Mouse (Mus musculus) neural tube, embryonic 12.5 days (tissue): Measurements from ENCODE around the gene Acsbg2. TPM values are rescaled to one million over a fixed set of nuclear protein-coding genes. Genes with fewer than 3 reads are reported as not detected.

Experiments
- ATAC-seq: fragments of 200-750 bp; cut with Nextera tagmentation; 2 replicates; pipeline ENCODE4 v1.8.0; 2017; ENCODE audit warnings: low read depth, mild to moderate bottlenecking, moderate TSS enrichment, moderate library complexity; ENCODE audit not compliant: low FRiP score
- H3K27ac ChIP-seq: fragments of 300-500 bp; sonication (generic); 2 replicates; pipeline ENCODE4 v1.5.1; 2016
- H3K27me3 ChIP-seq: fragments of 300-500 bp; sonication (generic); replicated peaks from 2 replicates; pipeline ENCODE4 v1.6.1; 2016; ENCODE audit warnings: mild to moderate bottlenecking
- H3K36me3 ChIP-seq: fragments of 300-500 bp; sonication (generic); 2 replicates; pipeline ENCODE4 v1.6.1; 2016; ENCODE audit warnings: mild to moderate bottlenecking
- H3K4me1 ChIP-seq: fragments of 300-500 bp; sonication (generic); 2 replicates; pipeline ENCODE4 v1.6.1; 2016
- H3K4me2 ChIP-seq: fragments of 300-500 bp; sonication (generic); replicated peaks from 2 replicates; pipeline ENCODE4 v1.6.1; 2016; ENCODE audit warnings: mild to moderate bottlenecking
- H3K4me3 ChIP-seq: fragments of 300-500 bp; sonication (generic); 2 replicates; pipeline ENCODE4 v1.5.1; 2016
- H3K9ac ChIP-seq: fragments of 300-500 bp; sonication (generic); 2 replicates; pipeline ENCODE4 v1.6.1; 2016; ENCODE audit warnings: mild to moderate bottlenecking
- H3K9me3 ChIP-seq: fragments of 300-500 bp; sonication (generic); 2 replicates; pipeline ENCODE4 v1.6.1; 2016; ENCODE audit warnings: mild to moderate bottlenecking
- WGBS: fragments of 180-500 bp; shearing (Covaris S2); methylation state at CpG from one replicate; pipeline ENCODE4 v1.1.7; 2016; 5-methylcytosine and 5-hydroxymethylcytosine counted together
- polyA plus RNA-seq: library from polyadenylated mRNA; unstranded; fragments of >200 nt; fragmentation: Nextera tagmentation; extraction: Ambion mirVana; gene quantifications from 2 replicates; pipeline ENCODE4 v1.2.1, GENCODE M21; 2016

Gene Acsbg2
- polyA plus RNA-seq, 1 experiment from 2014 or later = not detected

DNA sequence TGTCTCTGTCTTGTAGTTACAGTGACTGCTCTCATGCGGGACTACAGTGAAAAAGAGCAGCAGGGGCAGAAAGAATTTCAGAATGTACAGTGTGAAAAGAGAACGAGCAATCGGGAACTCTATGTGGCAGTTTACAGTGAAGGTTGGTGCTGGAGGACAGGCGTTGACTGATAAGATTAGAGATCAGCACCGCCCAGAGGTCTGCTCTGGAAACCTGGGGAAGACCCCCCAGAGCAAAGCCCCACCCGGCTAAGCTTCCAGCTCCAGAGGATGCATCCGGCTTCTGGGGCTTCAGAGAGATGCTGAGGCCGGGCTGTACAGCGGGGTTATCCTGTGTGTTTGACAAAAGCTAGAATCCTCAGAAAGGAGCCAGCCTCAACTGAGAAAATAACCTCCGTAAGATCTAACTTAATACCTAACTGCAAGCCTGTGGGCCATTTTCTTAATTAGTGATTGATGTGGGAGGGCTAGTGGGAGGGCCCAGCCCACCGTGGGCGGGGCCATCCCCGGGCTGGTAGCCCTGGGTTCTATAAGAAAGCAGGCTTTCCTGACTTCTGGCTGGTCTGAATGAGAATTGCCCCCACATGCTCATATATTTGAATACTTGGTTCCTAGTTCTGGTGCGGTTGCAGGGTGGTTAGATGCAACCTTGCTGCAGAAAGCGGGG, 3.8 kb downstream of the Acsbg2 start:
- Histone ChIP-seq H3K4me3 (no peak overlapping the region), H3K9ac (no peak overlapping the region), H3K36me3 (no peaks in the 10 kb centered on the region), H3K4me2 (no peak overlapping the region), H3K27me3 (no peaks in the 10 kb centered on the region), H3K27ac (no peak overlapping the region), H3K9me3 (0 out of 2 replicates have a peak, but pooled peaks cover 9% of the 10 kb centered on the region), H3K4me1 (no peaks in the 10 kb centered on the region)
- 72% methylated on average over 15 of the region's 15 CpGs for WGBS
- ATAC-seq = no peak

DNA sequence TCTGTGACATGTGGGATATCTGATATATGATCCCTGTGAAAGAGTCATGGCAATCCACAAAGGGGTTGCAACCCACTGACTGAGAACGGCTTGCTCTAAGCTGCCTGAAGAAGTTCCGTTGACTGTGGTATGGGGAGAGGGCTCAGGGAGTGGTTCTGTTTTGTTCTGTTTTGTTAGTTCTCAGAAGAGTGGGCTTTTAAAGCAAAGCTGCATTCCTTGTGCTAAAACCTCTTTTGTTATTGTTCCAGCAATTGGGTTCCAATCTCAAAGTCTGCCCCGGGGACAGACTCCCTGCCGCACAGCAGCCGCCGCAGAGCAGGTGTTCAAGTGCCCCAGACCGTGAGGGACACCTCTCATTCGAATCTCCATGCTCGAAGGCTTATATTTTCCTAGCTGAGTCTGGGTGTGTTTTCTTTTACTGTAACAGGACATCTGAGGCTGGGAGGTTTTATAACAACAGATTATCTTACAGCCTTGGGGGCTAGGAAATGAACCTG, 4.7 kb downstream of the Acsbg2 start:
- no peak overlapping the region for H3K4me3 ChIP-seq

DNA sequence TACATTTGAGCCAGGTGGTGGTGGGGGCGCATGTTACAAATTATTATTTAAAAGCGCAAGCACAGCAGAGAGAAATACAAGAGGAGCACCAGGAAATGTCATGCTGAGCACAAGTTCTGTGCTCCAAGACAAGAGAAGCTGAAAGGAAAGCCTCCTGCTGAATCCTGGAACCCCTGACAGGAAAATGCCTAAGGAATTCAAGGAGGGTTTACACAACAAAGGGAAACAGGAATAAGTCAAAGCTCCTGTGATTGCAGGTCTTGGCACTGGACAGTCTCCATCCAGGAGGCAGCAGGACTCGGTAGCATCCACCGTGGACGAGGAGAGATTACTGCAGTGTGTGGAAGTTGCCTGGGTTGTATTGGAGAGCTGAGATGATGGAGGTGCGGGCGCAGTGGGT, 8.2 kb downstream of the Acsbg2 start:
- no peak overlapping the region for H3K4me3 ChIP-seq
- no peak overlapping the region for H3K9ac ChIP-seq
- 78% methylated on average over 7 of the region's 7 CpGs for WGBS
- H3K27me3 ChIP-seq = no peaks in the 10 kb centered on the region
- no peak for ATAC-seq
- H3K4me1 ChIP-seq = no peaks in the 10 kb centered on the region
- H3K4me2 ChIP-seq = no peak overlapping the region
- H3K27ac ChIP-seq = no peak overlapping the region
- H3K9me3 ChIP-seq = 0 out of 2 replicates have a peak, but pooled peaks cover 9% of the 10 kb centered on the region
- H3K36me3 ChIP-seq = no peaks in the 10 kb centered on the region

More for the DNA sequence above, 4.7 kb downstream of the Acsbg2 start:
- no peak for ATAC-seq
- Histone ChIP-seq H3K9ac (no peak overlapping the region), H3K9me3 (0 out of 2 replicates have a peak, but pooled peaks cover 9% of the 10 kb centered on the region), H3K27ac (no peak overlapping the region), H3K4me1 (no peaks in the 10 kb centered on the region), H3K36me3 (no peaks in the 10 kb centered on the region), H3K27me3 (no peaks in the 10 kb centered on the region), H3K4me2 (no peak overlapping the region)
- 69% methylated on average over 9 of the region's 9 CpGs for WGBS

DNA sequence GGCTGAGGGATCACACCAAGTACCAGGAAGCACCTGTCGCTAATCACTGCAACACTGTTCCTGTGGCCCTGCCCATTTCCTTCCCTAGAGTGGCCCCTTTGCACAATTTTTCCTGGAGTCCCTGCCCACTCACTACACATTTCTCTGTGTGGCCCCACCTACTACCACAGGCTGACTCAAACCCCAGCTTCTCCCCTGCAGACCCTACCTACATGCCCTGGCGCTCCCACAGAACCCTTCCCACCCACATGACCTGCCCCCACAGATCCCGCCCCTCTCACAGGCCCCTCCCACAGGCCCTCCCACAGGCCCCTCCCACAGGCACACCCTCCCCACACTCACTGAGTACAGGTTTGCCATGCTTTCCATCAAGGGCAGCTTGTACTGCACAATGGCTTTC, 13.1 kb downstream of the Acsbg2 start:
- H3K36me3 ChIP-seq = no peaks in the 10 kb centered on the region
- 70% methylated on average over 3 of the region's 3 CpGs for WGBS
- H3K27ac ChIP-seq = no peak overlapping the region
- no peaks in the 10 kb centered on the region for H3K27me3 ChIP-seq
- no peak overlapping the region for H3K4me2 ChIP-seq
- ATAC-seq = no peak
- no peak overlapping the region for H3K4me3 ChIP-seq
- H3K4me1 ChIP-seq = no peaks in the 10 kb centered on the region
- no peaks in the 10 kb centered on the region for H3K9me3 ChIP-seq
- no peak overlapping the region for H3K9ac ChIP-seq

DNA sequence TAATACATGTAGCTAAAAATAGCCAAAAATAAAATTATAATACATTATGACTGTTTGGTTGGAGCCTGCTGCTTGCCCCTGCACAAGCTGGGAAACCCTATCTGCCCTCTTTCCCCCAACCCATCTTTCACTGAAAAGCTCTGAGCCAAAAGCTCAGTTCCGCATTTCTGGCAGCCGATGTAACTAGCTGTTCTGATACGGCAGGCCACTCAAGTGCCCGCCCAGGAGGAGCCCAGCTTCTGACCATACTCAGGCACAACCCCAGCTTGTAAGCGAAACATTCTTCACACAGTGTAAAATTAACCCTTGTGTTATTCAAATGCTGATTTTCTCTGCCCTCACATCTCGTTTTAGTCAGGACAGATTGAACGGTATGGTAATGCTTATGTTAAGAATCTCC, 15.3 kb downstream of the Acsbg2 start:
- H3K4me3 ChIP-seq = no peak overlapping the region
- 65% methylated on average over 7 of the region's 7 CpGs for WGBS
- H3K36me3 ChIP-seq = no peaks in the 10 kb centered on the region
- H3K27me3 ChIP-seq = no peaks in the 10 kb centered on the region
- no peak overlapping the region for H3K4me2 ChIP-seq
- no peak for ATAC-seq
- H3K9me3 ChIP-seq = no peaks in the 10 kb centered on the region
- no peaks in the 10 kb centered on the region for H3K4me1 ChIP-seq
- no peak overlapping the region for H3K27ac ChIP-seq
- H3K9ac ChIP-seq = no peak overlapping the region

DNA sequence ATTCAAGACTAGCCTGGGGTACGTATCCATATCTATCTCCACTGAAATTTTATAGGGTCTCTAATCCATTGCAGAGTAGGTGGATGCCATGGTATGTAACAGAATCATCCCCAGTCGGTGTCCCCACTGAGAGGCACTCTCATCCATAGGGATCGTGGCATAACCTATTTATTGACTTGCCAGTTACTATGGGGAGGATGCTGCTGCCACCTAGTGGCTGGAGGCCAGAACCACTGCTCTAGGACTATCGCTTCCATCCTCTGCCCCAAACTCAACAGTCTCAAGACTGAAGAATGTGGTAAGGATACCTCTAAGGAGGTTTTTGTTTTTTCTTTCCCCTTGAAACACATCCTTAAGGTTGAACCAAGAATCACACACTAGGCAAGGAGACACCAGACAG, 16.0 kb downstream of the Acsbg2 start:
- Histone ChIP-seq H3K4me3 (no peak overlapping the region), H3K27ac (no peak overlapping the region), H3K9me3 (no peaks in the 10 kb centered on the region), H3K9ac (no peak overlapping the region), H3K36me3 (no peaks in the 10 kb centered on the region), H3K27me3 (no peaks in the 10 kb centered on the region), H3K4me1 (no peaks in the 10 kb centered on the region), H3K4me2 (no peak overlapping the region)
- 52% methylated on average over 4 of the region's 4 CpGs for WGBS
- no peak for ATAC-seq

DNA sequence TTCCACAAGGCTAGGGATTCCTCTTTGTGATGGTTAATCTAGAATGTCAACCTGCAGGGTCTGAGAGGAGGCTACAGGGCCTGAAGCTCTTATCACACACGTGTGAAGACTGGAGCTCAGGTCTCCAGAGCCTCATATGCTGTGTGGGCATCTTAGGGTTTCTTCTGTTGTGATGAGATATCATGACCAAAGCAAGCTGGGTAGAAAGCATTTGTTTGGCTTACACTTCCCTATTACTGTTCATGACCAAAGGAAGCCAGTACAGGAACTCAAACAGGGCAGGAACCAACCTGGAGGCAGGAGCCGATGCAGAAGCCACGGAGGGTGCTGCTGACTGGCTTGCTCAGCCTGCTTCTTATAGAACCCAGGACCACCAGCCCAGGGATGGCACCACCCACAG, 18.8 kb downstream of the Acsbg2 start:
- 74% methylated on average over 3 of the region's 3 CpGs for WGBS
- no peak overlapping the region for H3K9ac ChIP-seq
- H3K9me3 ChIP-seq = no peaks in the 10 kb centered on the region
- no peak overlapping the region for H3K4me3 ChIP-seq
- H3K36me3 ChIP-seq = no peaks in the 10 kb centered on the region
- H3K27ac ChIP-seq = no peak overlapping the region
- no peak for ATAC-seq
- H3K27me3 ChIP-seq = no peaks in the 10 kb centered on the region
- H3K4me2 ChIP-seq = no peak overlapping the region
- no peaks in the 10 kb centered on the region for H3K4me1 ChIP-seq

DNA sequence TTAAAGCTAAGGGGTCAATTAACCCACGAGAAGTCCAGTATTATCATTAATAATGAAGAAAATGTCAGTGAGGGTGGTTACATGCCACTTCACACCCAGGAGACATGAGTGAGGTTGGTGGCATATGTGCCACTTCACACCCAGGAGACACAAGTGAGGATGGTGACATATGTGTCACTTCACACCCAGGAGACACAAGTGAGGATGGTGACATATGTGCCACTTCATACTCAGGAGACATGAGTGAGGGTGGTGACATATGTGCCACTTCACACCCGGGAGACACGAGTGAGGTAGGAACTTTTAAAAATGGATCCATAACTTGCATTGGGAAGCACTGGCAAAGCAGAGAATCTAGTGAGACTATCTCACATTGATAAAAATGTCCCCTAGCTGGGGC, 23.1 kb downstream of the Acsbg2 start:
- H3K27me3 ChIP-seq = no peaks in the 10 kb centered on the region
- H3K4me3 ChIP-seq = no peak overlapping the region
- no peaks in the 10 kb centered on the region for H3K4me1 ChIP-seq
- WGBS = 82% methylated on average over 3 of the region's 3 CpGs
- ATAC-seq = no peak
- no peak overlapping the region for H3K9ac ChIP-seq
- H3K36me3 ChIP-seq = no peaks in the 10 kb centered on the region
- no peaks in the 10 kb centered on the region for H3K9me3 ChIP-seq
- no peak overlapping the region for H3K27ac ChIP-seq
- no peak overlapping the region for H3K4me2 ChIP-seq

DNA sequence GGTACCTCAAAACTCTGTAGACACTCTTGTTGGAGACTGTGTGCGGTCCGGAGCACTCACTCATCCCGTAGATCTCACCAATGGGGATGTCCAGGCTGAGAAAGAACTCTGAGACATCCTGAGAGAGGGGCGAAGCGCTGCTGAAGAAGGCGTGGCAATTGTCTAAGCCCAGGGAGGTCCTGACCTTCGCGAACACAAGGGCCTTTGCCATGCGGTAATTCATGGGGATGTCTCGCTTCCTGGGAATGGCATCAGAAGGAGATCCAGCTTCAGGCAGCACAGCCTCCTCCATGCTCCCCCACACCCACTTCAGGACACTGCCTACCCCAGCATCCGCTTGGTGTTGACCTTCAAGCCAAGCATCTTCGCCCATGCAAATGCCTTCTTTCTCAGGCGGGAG, 24.5 kb downstream of the Acsbg2 start:
- Histone ChIP-seq H3K4me1 (no peaks in the 10 kb centered on the region), H3K27me3 (no peaks in the 10 kb centered on the region), H3K9me3 (no peaks in the 10 kb centered on the region), H3K27ac (no peak overlapping the region), H3K36me3 (no peaks in the 10 kb centered on the region), H3K4me3 (no peak overlapping the region), H3K9ac (no peak overlapping the region), H3K4me2 (no peak overlapping the region)
- ATAC-seq = no peak
- WGBS = 85% methylated on average over 13 of the region's 13 CpGs

DNA sequence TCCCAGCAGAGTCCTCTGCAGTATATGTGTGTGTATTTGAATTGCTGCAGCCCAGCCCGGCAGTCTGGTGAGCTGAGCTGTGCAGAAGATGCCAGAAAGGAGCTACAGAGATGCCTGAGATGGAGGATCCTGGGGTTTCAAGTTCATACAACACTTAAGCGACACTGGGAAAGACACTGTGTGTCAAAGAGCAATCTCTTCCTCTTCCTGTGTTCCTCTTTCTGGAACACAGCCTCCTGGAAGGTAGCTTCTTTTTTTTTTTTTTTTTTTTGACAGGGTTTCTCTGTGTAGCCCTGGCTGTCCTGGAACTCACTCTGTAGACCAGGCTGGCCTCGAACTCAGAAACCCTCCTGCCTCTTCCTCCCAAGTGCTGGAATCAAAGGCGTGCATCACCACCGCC, 25.5 kb downstream of the Acsbg2 start:
- Histone ChIP-seq H3K27ac (no peak overlapping the region), H3K27me3 (no peaks in the 10 kb centered on the region), H3K9ac (no peak overlapping the region), H3K4me3 (no peak overlapping the region), H3K36me3 (no peaks in the 10 kb centered on the region), H3K4me2 (no peak overlapping the region), H3K9me3 (no peaks in the 10 kb centered on the region), H3K4me1 (no peaks in the 10 kb centered on the region)
- ATAC-seq = no peak
- WGBS = 87% methylated on average over 5 of the region's 5 CpGs

DNA sequence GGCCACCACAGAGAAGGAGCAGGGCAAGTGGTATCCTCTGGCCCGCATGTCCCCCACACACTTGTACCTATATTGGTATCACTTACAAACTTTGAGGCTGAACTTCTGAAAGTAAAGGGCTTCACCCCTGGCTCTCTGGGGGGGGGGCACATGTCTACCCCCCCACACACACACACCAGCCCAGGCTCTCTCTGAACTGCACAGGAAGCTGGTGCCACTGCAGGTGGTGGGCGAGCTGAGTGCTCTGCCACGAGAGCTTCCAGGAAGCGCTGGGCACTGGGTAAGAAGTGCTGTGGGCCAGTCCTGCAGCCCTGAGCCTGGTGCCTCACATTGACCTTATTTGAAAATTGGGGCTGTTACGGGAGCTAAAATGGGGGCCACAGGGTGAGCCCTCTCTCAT, 30.6 kb downstream of the Acsbg2 start:
- no peaks in the 10 kb centered on the region for H3K9me3 ChIP-seq
- WGBS = 75% methylated on average over 5 of the region's 5 CpGs
- H3K27ac ChIP-seq = no peak overlapping the region
- H3K27me3 ChIP-seq = no peaks in the 10 kb centered on the region
- no peak for ATAC-seq
- H3K36me3 ChIP-seq = no peaks in the 10 kb centered on the region
- H3K9ac ChIP-seq = no peak overlapping the region
- no peaks in the 10 kb centered on the region for H3K4me1 ChIP-seq
- H3K4me2 ChIP-seq = no peak overlapping the region
- H3K4me3 ChIP-seq = no peak overlapping the region

DNA sequence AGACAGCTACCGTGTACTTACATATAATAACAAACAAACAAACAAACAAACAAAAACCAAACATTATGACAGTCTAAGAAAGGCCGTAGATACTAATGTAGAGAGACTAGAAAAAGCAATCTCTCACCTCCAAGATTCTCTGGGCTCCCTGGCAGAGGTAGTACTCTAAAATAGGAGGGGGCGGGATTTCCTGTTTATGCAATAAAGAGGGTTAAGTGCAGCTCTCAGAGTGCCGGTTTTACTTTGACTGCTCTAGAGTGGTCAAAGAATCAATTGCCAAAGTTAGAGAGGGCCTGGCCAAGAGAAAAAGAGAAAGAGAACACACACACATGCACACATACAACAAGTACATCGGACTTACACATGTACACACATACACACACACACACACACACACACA, 32.1 kb downstream of the Acsbg2 start:
- Histone ChIP-seq H3K4me1 (no peaks in the 10 kb centered on the region), H3K4me2 (no peak overlapping the region), H3K9ac (no peak overlapping the region), H3K27me3 (no peaks in the 10 kb centered on the region), H3K36me3 (no peaks in the 10 kb centered on the region), H3K4me3 (no peak overlapping the region), H3K9me3 (no peaks in the 10 kb centered on the region), H3K27ac (no peak overlapping the region)
- ATAC-seq = no peak
- WGBS = 83% methylated on average over 5 of the region's 5 CpGs

DNA sequence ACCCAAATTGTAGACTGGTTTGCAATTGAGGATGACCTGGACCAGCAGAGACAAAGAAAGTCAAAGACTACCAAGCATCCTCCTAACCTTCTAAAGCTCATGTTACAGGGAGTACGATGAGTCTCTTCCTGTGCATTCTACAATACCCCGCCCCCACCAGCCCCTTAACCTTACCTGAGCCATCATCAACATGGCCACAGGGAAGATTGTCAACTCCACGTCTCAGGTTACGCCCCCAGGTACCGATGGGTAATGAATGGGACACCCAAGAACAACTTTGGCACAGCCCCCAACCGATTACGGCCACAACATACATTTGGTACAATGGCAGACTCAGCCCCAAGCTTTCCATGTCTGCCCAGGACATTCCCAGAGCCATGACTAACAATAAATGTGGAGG, 33.7 kb downstream of the Acsbg2 start:
- H3K9ac ChIP-seq = no peak overlapping the region
- H3K4me2 ChIP-seq = no peak overlapping the region
- ATAC-seq = no peak
- H3K36me3 ChIP-seq = no peaks in the 10 kb centered on the region
- H3K4me3 ChIP-seq = no peak overlapping the region
- no peaks in the 10 kb centered on the region for H3K27me3 ChIP-seq
- H3K27ac ChIP-seq = no peak overlapping the region
- no peaks in the 10 kb centered on the region for H3K9me3 ChIP-seq
- no peaks in the 10 kb centered on the region for H3K4me1 ChIP-seq
- WGBS = 86% methylated on average over 7 of the region's 7 CpGs
